Mouse (Mus musculus): ENCODE results near the gene H2-DMb2.

- TF ChIP-seq CTCF (IDR thresholded peaks at IDR 0.05; ENCODE audit: control insufficient read depth, insufficient read depth, low read length): no peak
- no peak for TF ChIP-seq POLR2A (IDR thresholded peaks at IDR 0.05; ENCODE audit: borderline replicate concordance, control insufficient read depth, low read depth, low read length)
Observed at GRCm38 (mm10) chr17:34097272-34097671, 45.8 kb upstream of the H2-DMb2 start.
